Mouse (Mus musculus) 416B (cell line): ENCODE results near the gene Ap1b1.
"Not testable (repeated sequence)": the region's sequence is repeated elsewhere in the genome, so short reads cannot be mapped to it uniquely, and the experiment has no call there.

Experiments
- DNase-seq: peaks from one replicate; pipeline ENCODE4 v3.0.0; 2011; ENCODE audit warnings: low read depth

Gene Ap1b1

GRCm38 (mm10) chr11:5062326-5062725 lies 75.7 kb downstream of the Ap1b1 start:
- DNase-seq: no peak

DNA sequence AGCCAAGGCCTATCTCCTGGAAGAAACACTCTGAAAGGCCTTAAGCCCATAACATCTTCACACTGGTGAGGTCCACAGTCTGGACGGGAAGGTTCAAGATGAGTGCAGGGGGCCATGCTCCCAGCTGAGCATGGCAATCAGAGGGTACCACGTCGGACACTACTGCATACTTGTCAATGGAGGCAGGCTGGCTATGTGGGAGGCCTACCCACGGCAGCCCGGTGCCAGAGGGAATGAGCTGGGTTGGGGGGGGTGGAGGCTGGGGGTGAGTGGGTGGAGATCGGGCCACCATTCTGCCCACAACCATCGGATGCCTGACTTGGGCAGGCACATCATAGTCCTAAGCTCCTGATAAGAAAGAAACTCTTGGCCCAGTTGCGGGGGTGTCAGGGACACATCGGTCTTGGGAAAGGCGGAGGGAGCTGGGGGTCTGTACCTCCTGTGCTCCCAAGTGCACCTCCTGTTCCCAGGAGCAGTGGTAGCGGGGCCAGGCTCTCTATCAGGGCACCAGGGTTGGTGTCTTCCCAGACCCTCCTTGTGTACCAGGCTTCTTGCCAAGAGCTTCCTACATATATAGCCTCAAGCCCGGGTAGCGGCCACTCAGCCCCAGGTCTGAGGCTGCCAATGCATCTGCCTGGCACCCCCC lies 76.4 kb downstream of the Ap1b1 start:
- DNase-seq: no peak

DNA sequence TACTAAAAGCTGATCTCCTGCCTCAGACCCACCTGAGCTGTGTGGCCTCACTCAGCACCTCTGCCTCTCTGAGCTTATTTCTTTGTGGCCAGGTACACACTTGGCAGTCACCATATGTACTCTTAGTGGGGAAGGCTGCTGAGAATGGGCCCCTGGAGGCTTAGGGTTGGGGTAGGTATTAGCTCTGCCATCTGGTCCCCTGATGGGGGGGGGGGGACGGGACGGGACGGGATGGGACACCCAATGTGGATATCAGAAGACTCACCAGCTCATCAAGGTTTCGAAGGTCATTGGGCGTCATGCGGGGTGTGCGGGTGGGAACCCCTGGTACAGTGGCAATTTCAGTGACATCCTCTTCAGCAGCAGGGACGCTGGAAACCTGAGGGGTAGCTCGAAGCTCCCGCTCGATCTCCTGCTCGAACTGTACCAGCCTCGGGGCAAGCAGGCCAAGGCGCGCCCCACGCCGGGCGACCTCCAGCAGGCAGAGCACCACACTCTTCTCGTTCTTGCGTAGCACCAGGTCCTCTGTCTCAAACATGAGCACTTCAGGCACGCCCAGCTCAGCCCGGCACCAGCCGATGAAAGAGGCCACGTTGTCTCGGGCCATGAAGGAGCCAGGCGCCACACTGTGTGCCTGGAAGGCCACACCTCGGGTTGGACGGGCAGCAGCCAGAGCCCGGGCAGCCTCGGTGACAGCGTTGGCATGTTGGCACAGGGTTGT lies 77.1 kb downstream of the Ap1b1 start:
- no peak for DNase-seq

- peak; percentile 33 for DNase-seq
These were observed 77.8 kb downstream of the Ap1b1 start for GRCm38 (mm10) chr11:5064282-5065055.

- peak; percentile 93 for DNase-seq
These were observed 78.6 kb downstream of the Ap1b1 start, which contains the start of gene Gas2l1 for GRCm38 (mm10) chr11:5065056-5065821. Gas2l1 (minus strand) TSS chr11:5065327.

GRCm38 (mm10) chr11:5067063-5067462 lies 80.4 kb downstream of the Ap1b1 start:
- peak; percentile 65 for DNase-seq

DNA sequence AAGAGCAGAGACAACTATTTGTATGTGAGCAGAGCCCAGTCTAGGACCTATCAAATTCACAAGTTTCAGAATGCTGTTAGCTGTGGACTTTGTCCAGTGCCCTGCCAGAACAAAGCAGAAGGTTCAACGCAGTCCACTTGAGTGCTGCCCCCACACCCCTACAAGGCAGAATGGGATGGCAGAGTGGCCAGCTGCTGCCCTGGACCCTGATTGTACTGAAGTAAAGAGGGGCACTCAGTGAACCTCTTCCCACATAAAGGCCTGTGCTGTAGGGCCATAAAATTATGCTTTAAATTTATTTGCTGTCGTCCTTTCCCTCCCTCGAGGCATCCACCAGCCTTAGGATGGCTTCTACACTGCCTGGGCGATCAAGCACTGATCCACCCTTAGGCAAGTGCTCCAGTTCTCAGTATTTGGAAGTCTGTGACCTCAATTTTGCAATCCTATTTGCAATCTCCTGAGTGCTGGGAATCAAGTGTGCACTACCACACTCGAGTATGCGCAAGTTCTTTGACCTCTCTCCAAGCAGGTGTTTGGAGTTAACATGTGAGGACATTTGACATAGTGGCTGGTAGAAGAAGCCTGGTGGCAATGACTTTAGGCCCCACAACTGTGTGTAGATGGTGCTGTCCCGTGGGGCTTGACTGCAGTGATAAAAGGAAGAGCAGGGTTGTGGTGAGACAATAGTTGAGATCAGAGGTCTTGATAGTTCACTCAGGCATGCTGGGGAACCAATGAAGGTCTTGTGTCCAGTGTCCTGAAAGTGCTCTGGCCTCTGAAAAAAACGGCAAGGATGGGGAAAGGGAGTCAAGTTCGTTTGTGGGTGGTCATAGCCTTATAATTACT lies 81.7 kb downstream of the Ap1b1 start:
- DNase-seq: peak; percentile 35

DNA sequence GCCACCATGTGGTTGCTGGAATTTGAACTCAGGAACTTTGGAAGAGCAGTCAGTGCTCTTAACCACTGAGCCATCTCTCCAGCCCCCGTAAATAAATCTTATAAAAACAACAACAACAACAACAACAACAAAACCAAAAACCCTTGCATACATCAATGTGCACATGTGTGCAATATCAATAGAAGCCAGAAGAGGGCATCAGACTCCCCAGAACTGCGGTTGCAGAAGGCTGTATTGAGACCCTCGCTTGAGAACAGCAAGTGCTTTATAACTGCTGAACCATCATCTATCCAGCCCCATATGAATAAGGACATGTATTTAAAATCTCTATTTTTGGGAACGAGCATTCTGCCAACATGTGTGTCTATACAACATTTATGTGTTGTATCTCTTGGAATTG lies 88.3 kb downstream of the Ap1b1 start:
- DNase-seq: peak; percentile 49

DNA sequence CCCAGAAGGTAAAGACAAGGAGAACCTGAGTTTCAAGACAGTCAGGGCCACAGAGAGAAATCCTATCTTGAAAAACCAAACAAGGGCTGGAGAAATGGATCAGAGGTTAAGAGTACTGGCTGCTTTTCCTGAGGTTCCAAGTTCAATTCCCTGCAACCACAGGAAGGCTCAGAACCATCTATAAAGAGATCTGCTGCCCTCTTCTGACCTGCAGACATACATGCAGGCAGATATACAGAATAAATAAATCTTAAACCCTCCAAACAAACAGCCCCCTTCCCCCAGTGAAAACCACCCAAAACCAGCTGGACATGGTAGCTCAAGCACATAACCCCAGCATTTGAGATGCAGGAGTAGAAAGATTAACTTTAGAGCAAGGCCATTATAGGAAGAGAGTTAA lies 89.1 kb downstream of the Ap1b1 start:
- peak; percentile 48 for DNase-seq

DNA sequence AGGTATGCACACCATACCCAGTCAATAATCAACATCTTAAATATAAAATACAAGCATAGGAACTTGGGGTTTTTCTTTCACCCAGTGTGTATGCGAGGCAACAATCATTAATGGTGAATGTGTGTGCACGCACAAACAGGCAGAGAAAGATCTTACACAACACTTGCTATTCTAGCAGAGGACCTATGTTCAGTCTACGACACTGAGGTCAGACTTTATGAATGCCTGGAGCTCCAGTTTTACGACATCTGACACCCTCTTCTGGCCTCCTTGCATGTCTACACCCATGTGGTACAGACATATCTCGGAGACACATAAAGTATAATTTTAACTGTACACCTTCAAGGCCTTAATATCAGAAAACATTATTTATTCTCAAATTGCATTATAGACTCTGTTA lies 90.2 kb downstream of the Ap1b1 start:
- not testable (repeated sequence) for DNase-seq

GRCm38 (mm10) chr11:5089147-5089546 lies 102.5 kb downstream of the Ap1b1 start:
- DNase-seq: no peak

DNA sequence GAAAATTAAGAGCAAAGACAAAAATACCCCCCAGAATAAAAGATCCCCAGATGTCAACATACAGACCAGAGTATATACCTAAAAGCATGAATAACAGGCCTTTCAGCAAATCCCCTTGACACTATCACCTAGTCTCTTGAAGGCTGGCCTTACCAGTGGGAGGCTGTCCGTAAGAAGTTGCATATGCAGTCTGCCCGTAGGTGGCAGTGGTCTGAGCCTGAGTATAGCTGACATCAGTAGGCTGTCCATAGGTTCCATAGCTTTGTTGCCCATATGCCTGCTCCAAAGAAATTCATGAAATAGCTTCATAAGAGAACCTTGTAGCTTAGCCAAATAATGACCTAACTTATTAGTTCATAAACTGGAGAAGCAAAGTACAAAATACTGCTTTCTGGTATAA lies 105.1 kb downstream of the Ap1b1 start:
- peak; percentile 67 for DNase-seq
